Mouse (Mus musculus): Measurements from ENCODE around the gene Syt12. TPM values are rescaled to one million over a fixed set of nuclear protein-coding genes. Genes with fewer than 3 reads are reported as not detected.

Gene Syt12
- polyA plus RNA-seq, 1 experiment: 24.6 TPM

DNA sequence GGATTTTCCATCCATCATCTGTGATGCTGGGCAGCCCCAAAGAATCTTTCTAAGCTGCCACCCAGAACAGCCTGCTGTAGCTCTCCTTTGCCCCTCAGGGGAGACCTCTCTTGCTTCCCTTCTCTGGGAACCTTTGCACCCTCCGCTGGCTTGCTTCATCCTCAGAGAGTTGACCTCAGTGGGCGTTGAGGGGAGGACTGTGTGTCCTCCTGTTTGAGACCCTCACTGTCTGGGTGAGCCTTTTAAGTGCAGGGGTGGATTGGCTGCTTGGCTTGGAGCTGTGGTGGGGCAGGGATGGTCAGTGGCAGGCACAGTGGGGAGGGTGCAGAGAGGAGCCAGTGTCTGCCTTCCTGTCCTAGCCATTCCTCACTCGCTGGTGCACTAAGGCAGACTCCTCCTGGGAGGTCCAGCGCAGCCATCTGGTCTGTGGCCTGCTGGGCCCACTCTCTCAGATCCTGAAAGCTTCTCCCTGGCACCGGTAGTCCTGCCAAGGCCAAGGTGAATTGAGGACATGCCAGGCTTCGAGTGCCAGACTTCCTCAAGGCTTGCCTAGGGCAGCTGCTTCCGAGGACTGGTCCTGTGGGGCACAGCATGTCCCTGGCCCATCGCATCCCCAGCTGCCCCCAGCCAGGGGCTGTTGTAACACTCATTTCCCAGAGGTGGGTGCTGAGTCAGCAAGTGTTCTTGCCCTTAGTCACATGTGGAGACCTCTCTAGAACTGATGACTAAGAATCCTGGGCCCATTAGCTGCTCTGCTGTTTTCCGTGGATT, 15.5 kb upstream of the Syt12 start:
- H3K27ac ChIP-seq (ENCODE audit: insufficient read depth, low read length): no peak overlapping the region
- TF ChIP-seq CTCF (IDR thresholded peaks at IDR 0.05; ENCODE audit: extremely low read depth, insufficient read depth, low read length): no peak
- TF ChIP-seq POLR2A (IDR thresholded peaks at IDR 0.05; ENCODE audit: extremely low read depth, insufficient read depth, low read length): no peak
- peaks cover 2% of the 10 kb centered on the region; the same call in 1 of the 2 replicates for H3K4me1 ChIP-seq (ENCODE audit: control insufficient read depth, insufficient read depth, low read length)
- H3K4me3 ChIP-seq (ENCODE audit: insufficient read depth, low read length): no peak overlapping the region

- no peak for TF ChIP-seq CTCF (IDR thresholded peaks at IDR 0.05; ENCODE audit: extremely low read depth, insufficient read depth, low read length)
- no peak for TF ChIP-seq POLR2A (IDR thresholded peaks at IDR 0.05; ENCODE audit: extremely low read depth, insufficient read depth, low read length)
- Histone ChIP-seq H3K27ac (ENCODE audit: insufficient read depth, low read length) (no peak overlapping the region), H3K4me3 (ENCODE audit: insufficient read depth, low read length) (no peak overlapping the region), H3K4me1 (ENCODE audit: control insufficient read depth, insufficient read depth, low read length) (peaks cover 2% of the 10 kb centered on the region; the same call in 1 of the 2 replicates)
Observed at GRCm38 (mm10) chr19:4491080-4491695, 13.9 kb upstream of the Syt12 start.

DNA sequence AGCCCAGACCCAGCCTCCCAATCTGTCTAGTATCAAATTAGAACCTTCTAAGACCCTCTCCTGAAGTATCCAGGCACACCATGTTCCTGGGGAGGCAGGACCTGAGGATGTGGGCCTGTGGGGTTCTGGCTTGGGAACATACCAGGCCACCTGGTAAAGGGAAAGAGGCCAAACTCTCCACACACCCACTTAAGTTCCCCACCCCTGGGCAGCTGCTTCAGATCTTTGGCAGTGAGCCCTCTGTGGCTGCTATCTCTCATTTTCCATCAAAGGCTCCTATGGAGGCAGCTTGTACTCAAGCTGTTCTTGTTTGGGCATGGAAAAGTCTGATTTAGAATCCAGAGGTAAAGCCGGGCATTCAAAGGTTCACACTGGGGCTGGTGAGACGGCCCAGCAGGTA, 10.6 kb upstream of the Syt12 start:
- TF ChIP-seq CTCF (IDR thresholded peaks at IDR 0.05; ENCODE audit: extremely low read depth, insufficient read depth, low read length): no peak
- TF ChIP-seq POLR2A (IDR thresholded peaks at IDR 0.05; ENCODE audit: extremely low read depth, insufficient read depth, low read length): no peak
- no peak overlapping the region for H3K27ac ChIP-seq (ENCODE audit: insufficient read depth, low read length)

GRCm38 (mm10) chr19:4485006-4485405, 7.8 kb upstream of the Syt12 start:
- TF ChIP-seq POLR2A (IDR thresholded peaks at IDR 0.05; ENCODE audit: extremely low read depth, insufficient read depth, low read length) (no peak), CTCF (IDR thresholded peaks at IDR 0.05; ENCODE audit: extremely low read depth, insufficient read depth, low read length) (no peak)

More for the DNA sequence above, 10.6 kb upstream of the Syt12 start:
- Histone ChIP-seq H3K4me1 (ENCODE audit: control insufficient read depth, insufficient read depth, low read length) (peaks cover 3% of the 10 kb centered on the region; the same call in 1 of the 2 replicates), H3K4me3 (ENCODE audit: insufficient read depth, low read length) (no peak overlapping the region)

GRCm38 (mm10) chr19:4482111-4482859, 5.0 kb upstream of the Syt12 start:
- Histone ChIP-seq H3K4me3 (ENCODE audit: insufficient read depth, low read length) (no peak overlapping the region), H3K27ac (ENCODE audit: insufficient read depth, low read length) (0 out of 2 replicates have a peak overlapping the region, but pooled peaks have one; percentile 9), H3K4me1 (ENCODE audit: control insufficient read depth, insufficient read depth, low read length) (peaks cover 2% of the 10 kb centered on the region; the same call in 1 of the 2 replicates)
- TF ChIP-seq POLR2A (IDR thresholded peaks at IDR 0.05; ENCODE audit: extremely low read depth, insufficient read depth, low read length) (no peak), CTCF (IDR thresholded peaks at IDR 0.05; ENCODE audit: extremely low read depth, insufficient read depth, low read length) (no peak)

More at GRCm38 (mm10) chr19:4485006-4485405, 7.8 kb upstream of the Syt12 start:
- Histone ChIP-seq H3K4me3 (ENCODE audit: insufficient read depth, low read length) (no peak overlapping the region), H3K27ac (ENCODE audit: insufficient read depth, low read length) (no peak overlapping the region), H3K4me1 (ENCODE audit: control insufficient read depth, insufficient read depth, low read length) (peaks cover 2% of the 10 kb centered on the region; the same call in 1 of the 2 replicates)

- no peak overlapping the region for H3K27ac ChIP-seq (ENCODE audit: insufficient read depth, low read length)
- H3K4me1 ChIP-seq (ENCODE audit: control insufficient read depth, insufficient read depth, low read length): peaks cover 2% of the 10 kb centered on the region; the same call in 1 of the 2 replicates
- H3K4me3 ChIP-seq (ENCODE audit: insufficient read depth, low read length): no peak overlapping the region
- no peak for TF ChIP-seq POLR2A (IDR thresholded peaks at IDR 0.05; ENCODE audit: extremely low read depth, insufficient read depth, low read length)
- no peak for TF ChIP-seq CTCF (IDR thresholded peaks at IDR 0.05; ENCODE audit: extremely low read depth, insufficient read depth, low read length)
Observed at GRCm38 (mm10) chr19:4481326-4481725, 4.1 kb upstream of the Syt12 start.

DNA sequence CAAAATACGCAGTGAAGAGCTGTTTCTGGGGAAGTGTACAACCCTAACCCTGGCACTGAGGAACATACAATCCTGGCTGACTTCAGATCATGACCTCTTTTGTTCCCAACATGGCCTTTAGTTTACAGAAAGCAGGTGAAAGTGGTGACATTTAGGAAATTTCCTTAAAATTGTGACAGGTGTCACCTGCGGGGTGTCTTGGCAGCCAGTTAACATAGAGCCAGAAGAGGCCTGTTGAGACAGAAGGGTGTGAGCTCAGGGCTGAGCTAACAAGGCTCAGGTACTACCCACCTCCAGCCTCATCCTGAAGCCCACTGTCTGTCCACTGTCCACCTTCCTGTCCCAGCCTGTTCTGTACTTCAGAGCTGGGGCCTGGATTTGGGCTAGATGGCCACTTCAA, 2.8 kb upstream of the Syt12 start:
- Histone ChIP-seq H3K27ac (ENCODE audit: insufficient read depth, low read length) (no peak overlapping the region), H3K4me3 (ENCODE audit: insufficient read depth, low read length) (no peak overlapping the region), H3K4me1 (ENCODE audit: control insufficient read depth, insufficient read depth, low read length) (peaks cover 2% of the 10 kb centered on the region; the same call in 1 of the 2 replicates)
- TF ChIP-seq POLR2A (IDR thresholded peaks at IDR 0.05; ENCODE audit: extremely low read depth, insufficient read depth, low read length): no peak
- TF ChIP-seq CTCF (IDR thresholded peaks at IDR 0.05; ENCODE audit: extremely low read depth, insufficient read depth, low read length): no peak

GRCm38 (mm10) chr19:4478190-4478516, 906 bp upstream of the Syt12 start:
- Histone ChIP-seq H3K27ac (ENCODE audit: insufficient read depth, low read length) (no peak overlapping the region), H3K4me3 (ENCODE audit: insufficient read depth, low read length) (no peak overlapping the region), H3K4me1 (ENCODE audit: control insufficient read depth, insufficient read depth, low read length) (peaks cover 2% of the 10 kb centered on the region; the same call in 1 of the 2 replicates)
- peak; percentile 30; the same call in 1 of the 2 replicates for TF ChIP-seq CTCF (IDR thresholded peaks at IDR 0.05; ENCODE audit: extremely low read depth, insufficient read depth, low read length)
- no peak for TF ChIP-seq POLR2A (IDR thresholded peaks at IDR 0.05; ENCODE audit: extremely low read depth, insufficient read depth, low read length)

- H3K4me1 ChIP-seq (ENCODE audit: control insufficient read depth, insufficient read depth, low read length): no peaks in the 10 kb centered on the region
- H3K4me3 ChIP-seq (ENCODE audit: insufficient read depth, low read length): peak overlapping the region; percentile 41
- peak overlapping the region; percentile 70 for H3K27ac ChIP-seq (ENCODE audit: insufficient read depth, low read length)
- TF ChIP-seq POLR2A (IDR thresholded peaks at IDR 0.05; ENCODE audit: extremely low read depth, insufficient read depth, low read length) (no peak), CTCF (IDR thresholded peaks at IDR 0.05; ENCODE audit: extremely low read depth, insufficient read depth, low read length) (no peak)
Observed at GRCm38 (mm10) chr19:4476601-4477257, 518 bp downstream of the Syt12 start.

All from cortical plate, adult 2 months (tissue).